Mouse (Mus musculus): Measurements from ENCODE around the gene Clec1a.

DNA sequence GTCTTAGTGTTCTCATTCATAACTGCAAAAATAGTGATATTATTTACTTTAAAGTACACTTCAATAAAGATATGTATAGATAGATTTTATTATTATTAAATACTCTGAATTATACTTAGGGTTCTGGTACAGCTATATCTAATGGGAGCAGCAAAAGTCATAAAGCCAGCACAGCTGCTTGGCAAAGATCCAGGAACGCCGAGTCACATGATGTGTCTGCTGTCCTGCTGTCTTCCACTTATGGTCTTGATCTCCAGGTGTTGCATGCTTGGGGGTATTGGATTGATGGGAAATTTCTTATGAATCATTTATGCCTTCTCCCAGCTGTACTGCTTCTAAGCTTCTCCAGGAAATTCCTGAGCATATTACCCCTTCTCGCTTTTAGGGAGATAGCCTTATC is 68.3 kb downstream of the Clec1a start:
- TF ChIP-seq CTCF (IDR thresholded peaks at IDR 0.05; ENCODE audit: low read depth), result no peak
- no peak for TF ChIP-seq EP300 (IDR thresholded peaks at IDR 0.05; ENCODE audit: low read depth)
